Mouse (Mus musculus) heart, adult 2 months (tissue): ENCODE data around the gene Aar2. TPM values are rescaled to one million over a fixed set of nuclear protein-coding genes. Genes with fewer than 3 reads are reported as not detected.
A peak's percentile ranks its signal among the peaks of the same experiment; 100 is the strongest.

Experiments
- DNase-seq, 2 experiments: peaks; one replicate each; pipeline ENCODE4 v3.0.0; 2021
- H3K27ac ChIP-seq: fragments of 200-600 bp; 2 replicates; pipeline ENCODE4 v1.8.1; 2022
- H3K27me3 ChIP-seq: fragments of 200-500 bp; 2 replicates; pipeline ENCODE4 v1.6.1; 2012; ENCODE audit warnings: mild to moderate bottlenecking, low read length, inconsistent platforms, mixed read lengths; ENCODE audit not compliant: control insufficient read depth, insufficient read depth
- H3K36me3 ChIP-seq: fragments of 200-500 bp; 2 replicates; pipeline ENCODE4 v1.6.1; 2012; ENCODE audit warnings: low read length, inconsistent platforms; ENCODE audit not compliant: control insufficient read depth, insufficient read depth
- H3K4me1 ChIP-seq: fragments of 200-500 bp; 2 replicates; pipeline ENCODE4 v1.6.1; 2011; ENCODE audit warnings: low read length; ENCODE audit not compliant: control insufficient read depth, insufficient read depth
- H3K4me3 ChIP-seq: fragments of 200-600 bp; 2 replicates; pipeline ENCODE4 v1.8.1; 2022
- H3K79me2 ChIP-seq: fragments of 200-500 bp; replicated peaks from 2 replicates; pipeline ENCODE4 v1.6.1; 2012; ENCODE audit warnings: mild to moderate bottlenecking, inconsistent platforms, low read length, moderate library complexity, mixed read lengths; ENCODE audit not compliant: control insufficient read depth, insufficient read depth
- H3K9ac ChIP-seq: fragments of 200-500 bp; 2 replicates; pipeline ENCODE4 v1.6.1; 2012; ENCODE audit warnings: low read depth, mild to moderate bottlenecking, control low read depth, inconsistent platforms, low read length, mixed read lengths
- CTCF ChIP-seq: fragments of 200-600 bp; IDR thresholded peaks from 2 replicates; pipeline ENCODE4 v1.8.1; 2022; ENCODE audit warnings: antibody characterized with exemption, mild to moderate bottlenecking, moderate library complexity
- EP300 ChIP-seq: fragments of 200-500 bp; IDR thresholded peaks from 2 replicates; pipeline ENCODE4 v1.6.1; 2011; ENCODE audit warnings: low read depth, low read length, control low read depth; ENCODE audit not compliant: insufficient read depth
- POLR2A ChIP-seq: fragments of 200-500 bp; IDR thresholded peaks from 2 replicates; pipeline ENCODE4 v1.6.1; 2011; ENCODE audit warnings: mild to moderate bottlenecking, low read depth, low read length, control low read depth; ENCODE audit not compliant: insufficient read depth
- WGBS: fragments of 180-500 bp; shearing (Covaris S2); methylation state at CpG from one replicate; pipeline ENCODE4 v1.1.7; 2018; 5-methylcytosine and 5-hydroxymethylcytosine counted together
- intact Hi-C: fragments of 180-260 bp; cut with DNase I; formaldehyde crosslinking; loops from one replicate; pipeline ENCODE4 v1.15.1; 2025
- polyA plus RNA-seq: library from polyadenylated mRNA; depleted of rRNA; stranded (reverse); fragments of >200 nt; gene quantifications from 2 replicates; pipeline ENCODE4 v1.2.3, GENCODE M21; 2012; rRNA removed
- total RNA-seq, 2 experiments: library from RNA; stranded (reverse); gene quantifications; 2 replicates each; pipeline ENCODE4 v1.2.3; 2021

Gene Aar2
- total and polyA plus RNA-seq, 3 experiments = 19.4 to 22.7 (median 21.0) TPM

GRCm38 (mm10) chr2:156614661-156615654, 67.6 kb downstream of the Aar2 start:
- H3K4me1 ChIP-seq = no peaks in the 10 kb centered on the region; the same call in 1 of the 2 replicates
- H3K36me3 ChIP-seq = no peaks in the 10 kb centered on the region
- no peak overlapping the region for H3K4me3 ChIP-seq
- WGBS = 19% methylated on average over 31 of the region's 31 CpGs
- H3K27ac ChIP-seq = no peak overlapping the region
- H3K27me3 ChIP-seq = peaks cover 8% of the 10 kb centered on the region
- H3K9ac ChIP-seq = no peak overlapping the region
- TF ChIP-seq EP300 = no peak
- no peak for TF ChIP-seq CTCF
- no peak for TF ChIP-seq POLR2A
- no peak for DNase-seq
- intact Hi-C loops = no loop called here
- H3K79me2 ChIP-seq = no peaks in the 10 kb centered on the region

DNA sequence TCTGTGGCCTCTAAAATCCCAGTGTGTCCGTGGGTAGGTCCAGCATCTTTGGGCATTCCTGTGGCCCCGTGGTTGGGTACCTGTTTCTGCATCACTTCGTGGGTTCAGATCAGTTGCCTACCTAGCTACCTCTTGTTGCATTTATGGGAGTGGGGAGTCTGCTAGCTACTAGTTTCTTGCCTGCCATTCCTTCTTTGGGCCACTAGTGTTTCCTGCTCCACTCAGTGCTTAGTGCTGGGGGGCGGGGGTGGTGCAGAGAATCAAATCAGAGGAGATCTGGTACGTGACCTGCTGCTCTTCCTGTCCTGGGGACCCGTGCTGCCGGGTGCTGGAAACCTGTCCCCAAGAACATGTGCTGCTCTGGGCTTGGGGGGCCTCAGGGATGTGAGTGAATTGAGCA, 69.1 kb downstream of the Aar2 start:
- peaks cover 3% of the 10 kb centered on the region for H3K4me1 ChIP-seq
- no peak overlapping the region for H3K9ac ChIP-seq
- no peak for DNase-seq
- H3K27ac ChIP-seq = no peak overlapping the region
- H3K36me3 ChIP-seq = no peaks in the 10 kb centered on the region
- 59% methylated on average over 7 of the region's 7 CpGs for WGBS
- TF ChIP-seq CTCF = no peak
- TF ChIP-seq POLR2A = no peak
- TF ChIP-seq EP300 = no peak
- no peaks in the 10 kb centered on the region for H3K79me2 ChIP-seq
- H3K4me3 ChIP-seq = no peak overlapping the region
- intact Hi-C loops = no loop called here
- peaks cover 8% of the 10 kb centered on the region for H3K27me3 ChIP-seq

DNA sequence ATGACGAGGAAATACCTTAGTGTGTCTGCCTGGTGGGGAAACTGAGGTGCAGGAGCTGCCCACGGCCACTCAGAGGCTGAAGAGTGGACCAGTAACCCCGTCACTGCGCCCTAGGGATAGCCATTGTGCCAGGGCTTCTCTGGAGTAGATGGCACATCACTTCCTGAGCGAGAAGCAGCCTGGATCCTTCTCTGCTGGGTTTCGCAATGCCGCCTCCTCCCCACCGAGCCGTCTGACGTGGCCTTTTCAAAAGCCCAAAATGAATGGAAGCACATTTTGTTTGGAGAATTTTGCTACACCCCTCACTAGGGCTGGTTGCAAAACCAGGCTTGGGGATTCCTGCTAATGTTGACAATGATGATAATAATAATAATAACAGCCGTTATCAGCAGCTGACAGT, 70.2 kb downstream of the Aar2 start:
- H3K4me1 ChIP-seq = peaks cover 3% of the 10 kb centered on the region
- peaks cover 8% of the 10 kb centered on the region for H3K27me3 ChIP-seq
- intact Hi-C loops = no loop called here
- no peaks in the 10 kb centered on the region for H3K79me2 ChIP-seq
- no peak for TF ChIP-seq CTCF
- TF ChIP-seq POLR2A = no peak
- no peak for TF ChIP-seq EP300
- no peaks in the 10 kb centered on the region for H3K36me3 ChIP-seq
- no peak overlapping the region for H3K9ac ChIP-seq
- peak; percentile 53 to 58 for DNase-seq
- no peak overlapping the region for H3K27ac ChIP-seq
- no peak overlapping the region for H3K4me3 ChIP-seq
- WGBS = 52% methylated on average over 11 of the region's 11 CpGs

Other genes starting within 250 kb of the Aar2 start
- 1 to 10 TPM in 1 of 2 experiments, under 1 TPM in 1; 0.89 to 1.0 TPM for gene Cnbd2, start 235.3 kb upstream of the Aar2 start, total RNA-seq
- gene Cnbd2, start 235.3 kb upstream of the Aar2 start, polyA plus RNA-seq = 0.92 and 0.94 TPM in 2 replicates
- 10 to 100 TPM; 78.9 to 85.9 TPM for gene Scand1, start 234.9 kb upstream of the Aar2 start, total RNA-seq
- 18.9 and 46.2 TPM in 2 replicates for gene Scand1, start 234.9 kb upstream of the Aar2 start, polyA plus RNA-seq
- gene Epb41l1, start 126.7 kb upstream of the Aar2 start, total RNA-seq = 1 to 10 TPM; 7.3 to 8.2 TPM
- gene Epb41l1, start 126.7 kb upstream of the Aar2 start, polyA plus RNA-seq = 7.6 and 7.8 TPM in 2 replicates
- 10 to 100 TPM; 31.3 to 32.5 TPM for gene Dlgap4, start 66.1 kb downstream of the Aar2 start, total RNA-seq
- 61.0 and 61.5 TPM in 2 replicates for gene Dlgap4, start 66.1 kb downstream of the Aar2 start, polyA plus RNA-seq
- 100 to 1,000 TPM in 1 of 2 experiments, 10 to 100 TPM in 1; 86.6 to 107 TPM for gene Myl9, start 227.8 kb downstream of the Aar2 start, total RNA-seq
- 176 and 204 TPM in 2 replicates for gene Myl9, start 227.8 kb downstream of the Aar2 start, polyA plus RNA-seq